Mouse (Mus musculus) cortical plate, adult 2 months (tissue): ENCODE measurements around the gene Gtpbp6. TPM values are rescaled to one million over a fixed set of nuclear protein-coding genes. Genes with fewer than 3 reads are reported as not detected.

ENCODE experiments used
- H3K27ac ChIP-seq: fragments of 200-500 bp; 2 replicates; pipeline ENCODE4 v1.5.1; 2012; ENCODE audit warnings: low read length, control low read depth, inconsistent platforms; ENCODE audit not compliant: insufficient read depth
- H3K4me1 ChIP-seq: fragments of 200-500 bp; 2 replicates; pipeline ENCODE4 v1.6.1; 2011; ENCODE audit warnings: low read length; ENCODE audit not compliant: control insufficient read depth, insufficient read depth
- H3K4me3 ChIP-seq: fragments of 200-500 bp; 2 replicates; pipeline ENCODE4 v1.5.1; 2011; ENCODE audit warnings: mild to moderate bottlenecking, low read length, control low read depth; ENCODE audit not compliant: insufficient read depth
- CTCF ChIP-seq: fragments of 200-500 bp; IDR thresholded peaks from 2 replicates; pipeline ENCODE4 v1.5.1; 2011; ENCODE audit warnings: mild to moderate bottlenecking, control low read depth, low read length; ENCODE audit not compliant: insufficient read depth; ENCODE audit errors: extremely low read depth
- POLR2A ChIP-seq: fragments of 200-500 bp; IDR thresholded peaks from 2 replicates; pipeline ENCODE4 v1.6.1; 2011; ENCODE audit warnings: mild to moderate bottlenecking, low read length, control low read depth; ENCODE audit not compliant: insufficient read depth; ENCODE audit errors: extremely low read depth
- polyA plus RNA-seq: library from polyadenylated mRNA; depleted of rRNA; stranded (reverse); fragments of >200 nt; gene quantifications from 2 replicates; pipeline ENCODE4 v1.2.3, GENCODE M21; 2012

Gtpbp6 gene
- polyA plus RNA-seq, 1 experiment = 155 TPM

DNA sequence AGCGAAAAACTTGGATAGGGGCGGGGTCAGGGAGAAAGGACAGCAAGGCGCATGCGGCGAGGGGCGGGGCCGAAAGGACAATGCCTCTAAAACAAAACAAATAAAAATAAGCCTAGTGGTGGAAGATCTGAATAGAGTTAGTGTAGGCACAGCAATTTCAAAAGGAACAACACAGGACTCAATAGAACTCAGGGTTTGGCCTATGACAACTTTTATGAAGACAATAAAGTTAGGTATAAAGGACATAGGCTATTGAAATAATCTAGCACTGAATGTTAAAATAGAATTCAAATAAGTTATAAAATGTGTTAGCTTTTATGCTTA, 270 bp upstream of the Gtpbp6 start:
- H3K4me1 ChIP-seq = no peaks in the 10 kb centered on the region
- H3K27ac ChIP-seq = no peak overlapping the region
- H3K4me3 ChIP-seq = peak overlapping the region; percentile 67; the same call in 1 of the 2 replicates
- TF ChIP-seq CTCF = no peak
- no peak for TF ChIP-seq POLR2A

DNA sequence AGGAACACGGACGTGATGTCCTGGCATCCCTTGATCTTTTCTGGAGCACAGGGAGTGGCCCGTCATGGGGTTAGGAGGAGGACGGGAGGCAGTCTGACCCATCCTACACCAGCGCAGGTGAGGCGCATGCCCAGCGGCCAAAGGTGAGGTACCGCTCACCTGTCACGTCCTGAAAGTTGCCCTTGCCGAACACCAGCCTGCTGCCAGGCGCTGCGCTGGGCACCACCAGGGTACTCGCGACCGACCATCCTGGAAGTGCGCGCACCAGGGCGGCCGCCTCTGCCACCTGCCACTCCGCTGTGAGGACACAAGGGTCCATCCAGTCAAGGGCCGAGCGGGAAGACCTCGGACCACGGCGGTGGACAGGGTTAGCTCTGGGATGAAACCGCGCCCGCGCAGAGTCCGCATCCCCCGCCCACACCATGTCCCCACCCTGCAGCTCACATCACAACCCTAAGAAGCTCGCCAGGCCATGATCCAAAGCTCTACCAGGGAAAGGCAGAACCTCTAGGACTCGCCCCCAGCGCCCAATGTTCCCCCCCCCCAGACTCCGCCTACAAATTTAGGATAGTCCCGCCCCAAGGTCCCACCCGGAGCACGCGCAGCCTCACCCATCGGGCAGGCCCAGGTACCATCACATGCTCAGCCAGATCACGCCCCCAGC, 964 bp downstream of the Gtpbp6 start:
- TF ChIP-seq POLR2A = no peak
- TF ChIP-seq CTCF = no peak
- peak overlapping the region; percentile 41; the same call in 1 of the 2 replicates for H3K27ac ChIP-seq
- H3K4me1 ChIP-seq = no peaks in the 10 kb centered on the region
- H3K4me3 ChIP-seq = peak overlapping the region; percentile 67

DNA sequence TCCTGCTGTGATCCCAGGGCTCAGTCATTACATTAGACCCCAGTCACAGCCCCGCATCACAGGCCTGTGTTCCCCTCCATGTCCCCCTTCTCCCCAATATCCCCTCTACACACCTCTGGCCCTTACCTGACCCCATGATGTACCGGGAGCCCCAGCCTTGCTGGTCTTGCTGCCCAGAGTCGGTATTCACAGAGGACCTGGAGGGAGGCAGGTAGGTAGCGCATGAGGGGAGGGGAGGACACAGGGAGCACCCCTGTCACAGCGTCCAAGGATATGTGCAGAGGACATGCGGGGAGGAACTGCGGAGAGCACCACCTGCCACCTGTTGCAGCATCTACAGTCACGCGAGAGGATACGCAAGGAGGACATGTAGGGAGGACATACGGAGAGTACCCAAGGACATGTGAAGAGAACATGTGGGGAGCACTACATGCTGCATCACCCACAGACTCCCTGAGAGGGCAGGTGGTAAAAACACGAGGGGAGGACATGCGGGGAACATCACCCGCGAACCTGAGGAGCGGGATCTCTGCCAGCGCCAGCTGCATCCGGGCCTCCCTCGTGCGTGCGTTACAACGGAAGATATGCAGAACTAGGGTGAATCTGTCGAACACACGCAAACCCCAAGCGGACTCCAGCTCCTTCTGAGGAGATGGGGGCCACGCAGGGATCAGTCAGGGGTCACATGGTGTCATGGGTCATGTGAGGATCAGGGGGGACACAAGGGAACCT, 1.7 kb downstream of the Gtpbp6 start:
- Histone ChIP-seq H3K4me1 (no peaks in the 10 kb centered on the region), H3K27ac (0 out of 2 replicates have a peak overlapping the region, but pooled peaks have one; percentile 41), H3K4me3 (peak overlapping the region; percentile 67)
- TF ChIP-seq CTCF = no peak
- no peak for TF ChIP-seq POLR2A

DNA sequence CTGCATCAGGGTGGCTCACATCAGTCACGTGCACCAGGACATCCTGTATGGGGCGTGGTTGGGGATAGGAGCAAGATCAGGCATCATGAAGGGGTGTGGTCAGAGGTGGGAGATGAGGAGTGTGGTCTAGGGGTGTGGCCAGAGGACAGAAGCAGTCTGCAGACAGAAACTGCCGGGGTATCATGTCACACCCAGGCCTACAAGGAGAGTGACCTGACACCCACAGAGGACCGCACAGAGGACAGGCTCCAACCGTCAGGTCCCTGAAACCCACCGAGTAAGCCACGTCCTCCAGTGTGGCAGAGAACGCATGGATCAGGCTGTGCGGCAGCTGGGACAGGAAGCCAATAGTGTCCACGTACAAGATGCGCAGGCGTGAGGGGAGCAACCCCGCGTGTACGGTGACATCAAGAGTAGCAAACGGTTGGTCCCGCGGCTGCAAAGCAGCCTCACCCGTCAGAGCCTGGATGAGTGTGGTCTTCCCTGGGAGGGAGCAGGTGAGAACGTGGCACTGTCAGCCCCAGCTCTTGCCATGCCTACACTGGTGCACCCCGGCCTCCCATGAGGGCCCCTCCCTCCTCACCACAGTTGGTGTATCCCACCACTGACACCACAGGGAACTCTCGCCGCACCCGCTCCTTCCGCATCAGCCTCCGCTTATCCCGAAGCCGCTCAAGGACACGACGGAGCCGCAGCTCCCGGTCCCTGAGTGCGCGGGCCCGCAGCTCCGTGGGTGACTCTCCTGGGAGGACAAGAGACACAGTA, 3.2 kb downstream of the Gtpbp6 start:
- H3K27ac ChIP-seq = no peak overlapping the region
- no peak overlapping the region for H3K4me3 ChIP-seq
- H3K4me1 ChIP-seq = no peaks in the 10 kb centered on the region
- peak; percentile 14; the same call in 1 of the 2 replicates for TF ChIP-seq POLR2A
- TF ChIP-seq CTCF = no peak

DNA sequence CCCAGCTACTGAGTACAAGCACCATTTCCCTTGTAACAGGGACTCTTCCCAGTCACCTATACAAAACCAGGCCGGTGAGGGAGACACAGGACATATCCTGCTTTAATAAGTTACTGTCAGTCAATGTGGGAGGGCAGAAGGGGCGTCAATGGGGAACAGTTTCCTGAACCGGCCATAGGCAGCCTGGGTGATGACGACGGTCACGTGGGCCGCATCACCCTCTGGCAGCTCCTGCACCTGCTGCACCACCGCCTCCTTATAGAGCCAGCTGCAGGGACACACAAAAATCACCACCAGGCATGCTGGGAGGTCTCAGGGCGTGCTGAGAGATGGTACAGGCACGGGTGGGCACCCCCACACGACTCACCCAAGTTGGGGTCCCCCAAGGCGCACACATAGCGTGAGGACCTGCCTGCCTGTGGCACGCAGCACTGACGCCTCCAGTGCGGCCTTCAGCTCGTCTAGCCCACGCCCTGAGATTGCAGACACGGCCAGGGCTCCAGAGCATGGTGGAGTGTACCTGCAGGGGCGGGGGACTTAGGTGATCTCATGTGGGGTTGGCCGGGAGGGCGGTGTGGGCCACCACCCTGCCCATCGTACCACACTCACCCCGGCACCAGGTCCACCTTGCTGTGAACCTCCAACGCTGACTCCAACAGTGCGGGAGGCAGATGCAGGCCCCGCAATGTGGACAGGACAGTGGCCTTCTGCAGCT, 3.9 kb downstream of the Gtpbp6 start:
- TF ChIP-seq CTCF = no peak
- TF ChIP-seq POLR2A = no peak
- no peak overlapping the region for H3K27ac ChIP-seq
- H3K4me1 ChIP-seq = no peaks in the 10 kb centered on the region
- no peak overlapping the region for H3K4me3 ChIP-seq

DNA sequence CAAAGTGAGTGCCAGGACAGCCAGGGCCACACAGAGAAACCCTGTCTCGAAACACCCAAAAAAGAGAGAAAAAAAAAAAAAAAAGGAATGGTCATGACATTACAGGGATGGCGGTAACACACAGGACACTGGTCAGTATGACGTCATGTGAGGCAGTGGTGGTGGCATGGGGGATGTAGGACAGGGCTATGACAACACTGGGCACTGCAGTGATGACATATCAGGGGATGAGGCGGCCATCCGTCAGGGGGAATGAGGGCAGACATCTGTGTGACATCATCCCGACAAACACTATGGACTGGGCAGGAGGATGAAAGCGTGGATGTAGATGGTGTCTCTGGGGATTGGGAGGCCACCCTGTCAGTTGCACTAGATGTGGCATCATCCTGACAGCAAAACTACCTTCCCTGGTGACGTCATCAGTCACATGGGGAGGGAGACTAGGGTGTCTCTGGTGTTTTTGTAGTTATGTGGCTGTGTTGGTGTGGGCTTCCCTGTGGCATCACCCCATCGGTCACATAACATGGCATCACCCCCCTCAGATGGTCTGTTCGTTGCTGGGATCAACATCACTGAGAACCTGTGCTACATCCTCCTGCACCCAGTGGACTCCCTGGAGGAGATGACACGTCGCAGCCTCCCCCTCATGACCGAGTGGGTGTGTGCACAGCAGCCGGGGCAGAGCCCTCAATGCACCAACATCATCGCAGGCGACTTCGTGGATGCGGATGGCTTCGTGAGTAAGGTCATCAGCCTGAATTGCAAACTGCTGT, 5.0 kb downstream of the Gtpbp6 start:
- no peak for TF ChIP-seq CTCF
- peak; percentile 35; the same call in 1 of the 2 replicates for TF ChIP-seq POLR2A
- H3K4me3 ChIP-seq = no peak overlapping the region
- H3K27ac ChIP-seq = no peak overlapping the region
- no peaks in the 10 kb centered on the region for H3K4me1 ChIP-seq

DNA sequence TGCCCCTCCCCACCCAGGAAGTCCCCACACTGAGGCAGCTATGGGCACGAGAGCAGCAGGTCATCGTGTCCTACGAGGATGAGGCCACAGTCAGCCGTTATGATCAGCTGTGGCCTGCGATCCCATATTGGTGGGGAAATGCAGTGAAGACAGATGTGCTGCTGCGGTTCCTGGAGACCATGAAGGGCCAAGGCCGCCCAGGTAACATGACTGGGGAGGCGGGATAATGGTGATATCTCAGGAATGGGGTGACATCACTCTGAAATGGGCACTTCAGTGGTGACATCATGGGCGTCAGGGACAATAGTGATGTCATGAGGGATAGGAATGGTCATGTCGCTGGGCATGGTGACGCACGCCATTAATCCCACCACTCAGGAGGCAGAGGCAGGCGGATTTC, 5.6 kb downstream of the Gtpbp6 start:
- Histone ChIP-seq H3K4me3 (peak overlapping the region; percentile 57; the same call in 1 of the 2 replicates), H3K27ac (no peak overlapping the region), H3K4me1 (no peaks in the 10 kb centered on the region)
- TF ChIP-seq POLR2A = no peak
- no peak for TF ChIP-seq CTCF

DNA sequence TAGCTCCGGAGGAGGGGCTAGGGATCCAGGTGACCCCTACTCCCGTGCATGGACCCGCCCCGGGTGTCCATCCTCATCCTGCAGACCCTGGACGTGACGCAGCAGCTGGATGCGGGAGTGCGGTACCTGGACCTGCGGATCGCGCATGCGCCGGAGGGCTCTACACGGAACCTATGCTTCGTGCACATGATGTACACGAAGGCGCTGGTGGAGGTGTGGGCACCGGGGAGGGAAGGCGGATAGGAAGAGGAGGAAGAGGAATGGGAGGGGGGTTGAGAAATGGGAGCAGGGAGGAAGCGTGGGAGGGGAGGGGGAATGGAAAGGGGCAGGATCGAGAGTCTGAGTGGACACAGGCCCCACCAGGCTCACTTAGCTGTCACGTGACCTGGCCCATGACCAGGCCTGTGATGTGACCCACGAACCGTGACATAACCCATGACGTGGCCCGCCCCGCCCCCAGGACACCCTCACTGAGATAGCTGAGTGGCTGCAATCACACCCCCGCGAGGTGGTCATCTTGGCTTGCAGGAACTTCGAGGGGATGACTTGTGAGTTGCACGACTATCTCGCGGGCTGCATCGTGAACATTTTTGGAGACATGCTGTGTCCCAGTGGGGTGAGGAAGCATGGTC, 6.2 kb downstream of the Gtpbp6 start:
- H3K4me3 ChIP-seq = peak overlapping the region; percentile 57
- TF ChIP-seq CTCF (no peak), POLR2A (peak; percentile 52; the same call in 1 of the 2 replicates)
- peak overlapping the region; percentile 5; the same call in 1 of the 2 replicates for H3K27ac ChIP-seq
- no peaks in the 10 kb centered on the region for H3K4me1 ChIP-seq
